Mouse (Mus musculus) forebrain, embryonic 11.5 days (tissue): ENCODE data around the gene Vma21-ps. TPM values are rescaled to one million over a fixed set of nuclear protein-coding genes. Genes with fewer than 3 reads are reported as not detected.

Experiments
- ATAC-seq: fragments of 200-750 bp; cut with Nextera tagmentation; replicated peaks from 2 replicates; pipeline ENCODE4 v1.8.0; 2017; ENCODE audit warnings: moderate TSS enrichment; ENCODE audit not compliant: low FRiP score
- DNase-seq: peaks from one replicate; pipeline ENCODE4 v3.0.0-alpha.2; 2017; ENCODE audit warnings: low spot score
- H3K27ac ChIP-seq: fragments of 300-500 bp; sonication (generic); 2 replicates; pipeline ENCODE4 v1.5.1; 2014; ENCODE audit warnings: low read depth, low read length
- H3K27me3 ChIP-seq: fragments of 300-500 bp; sonication (generic); 2 replicates; pipeline ENCODE4 v1.6.1; 2014; ENCODE audit warnings: mild to moderate bottlenecking, low read length, mixed read lengths; ENCODE audit not compliant: control insufficient read depth, insufficient read depth
- H3K36me3 ChIP-seq: fragments of 300-500 bp; sonication (generic); 2 replicates; pipeline ENCODE4 v1.6.1; 2014; ENCODE audit warnings: mild to moderate bottlenecking, low read length, moderate library complexity, mixed read lengths; ENCODE audit not compliant: control insufficient read depth, insufficient read depth
- H3K4me1 ChIP-seq: fragments of 300-500 bp; sonication (generic); replicated peaks from 2 replicates; pipeline ENCODE4 v1.6.1; 2014; ENCODE audit warnings: low read length, mixed read lengths; ENCODE audit not compliant: control insufficient read depth, insufficient read depth
- H3K4me2 ChIP-seq: fragments of 300-500 bp; sonication (generic); 2 replicates; pipeline ENCODE4 v1.6.1; 2014; ENCODE audit warnings: low read depth, mild to moderate bottlenecking, low read length, moderate library complexity, mixed read lengths; ENCODE audit not compliant: severe bottlenecking
- H3K4me3 ChIP-seq: fragments of 300-500 bp; sonication (generic); 2 replicates; pipeline ENCODE4 v1.5.1; 2014; ENCODE audit warnings: low read depth, low read length
- H3K9ac ChIP-seq: fragments of 300-500 bp; sonication (generic); 2 replicates; pipeline ENCODE4 v1.6.1; 2014; ENCODE audit warnings: low read length
- H3K9me3 ChIP-seq: fragments of 300-500 bp; sonication (generic); 2 replicates; pipeline ENCODE4 v1.6.1; 2016; ENCODE audit warnings: low read length, mixed read lengths; ENCODE audit not compliant: control insufficient read depth
- WGBS: fragments of 180-500 bp; shearing (Covaris S2); extraction: QIAGEN DNeasy Blood & Tissue Kit; methylation state at CpG from one replicate; pipeline ENCODE4 v1.1.7; 2014; 5-methylcytosine and 5-hydroxymethylcytosine counted together
- polyA plus RNA-seq: library from polyadenylated mRNA; unstranded; fragments of >200 nt; fragmentation: Nextera tagmentation; extraction: Ambion mirVana; gene quantifications from 2 replicates; pipeline ENCODE4 v1.2.1, GENCODE M21; 2014

Vma21-ps gene
- polyA plus RNA-seq, 1 experiment from 2014 or later, result not detected

DNA sequence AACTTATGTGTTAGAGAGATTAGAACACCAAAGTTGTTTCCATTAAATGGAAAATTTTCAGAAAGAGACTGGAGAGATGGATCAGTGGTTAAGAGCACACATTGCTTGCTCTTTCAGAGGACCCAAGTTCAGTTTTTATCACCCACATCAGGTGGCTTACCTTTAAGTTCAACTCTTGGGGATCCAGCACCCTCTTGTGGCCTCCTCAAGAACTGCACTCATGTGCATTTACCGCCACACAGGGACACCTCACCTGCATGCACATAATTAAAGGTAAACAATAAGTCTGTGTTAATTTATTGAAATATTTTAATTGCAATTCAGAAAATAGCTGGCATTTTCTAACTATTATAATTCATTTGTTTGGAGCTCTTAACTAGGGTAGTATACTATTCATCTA lies 37.3 kb downstream of the Vma21-ps start:
- WGBS, result 91% methylated on average over 1 of the region's 1 CpGs
- Histone ChIP-seq H3K27me3 (no peaks in the 10 kb centered on the region), H3K9me3 (no peaks in the 10 kb centered on the region), H3K4me3 (no peak overlapping the region), H3K9ac (no peak overlapping the region), H3K4me2 (no peak overlapping the region), H3K36me3 (peaks cover 9% of the 10 kb centered on the region), H3K27ac (no peak overlapping the region), H3K4me1 (no peaks in the 10 kb centered on the region)
- ATAC-seq (no peak), DNase-seq (no peak)

Other genes with a start within 250 kb of the Vma21-ps start
- 212 and 248 TPM in 2 replicates for gene Smc2, start 58.0 kb downstream of the Vma21-ps start, polyA plus RNA-seq
- gene Toporsl, start 99.0 kb upstream of the Vma21-ps start, polyA plus RNA-seq, result 0.07 TPM in 1 of 2 replicates, not detected in the other